8 mouse cellular contexts compared by ENCODE assay signal in the genomic region with DNA sequence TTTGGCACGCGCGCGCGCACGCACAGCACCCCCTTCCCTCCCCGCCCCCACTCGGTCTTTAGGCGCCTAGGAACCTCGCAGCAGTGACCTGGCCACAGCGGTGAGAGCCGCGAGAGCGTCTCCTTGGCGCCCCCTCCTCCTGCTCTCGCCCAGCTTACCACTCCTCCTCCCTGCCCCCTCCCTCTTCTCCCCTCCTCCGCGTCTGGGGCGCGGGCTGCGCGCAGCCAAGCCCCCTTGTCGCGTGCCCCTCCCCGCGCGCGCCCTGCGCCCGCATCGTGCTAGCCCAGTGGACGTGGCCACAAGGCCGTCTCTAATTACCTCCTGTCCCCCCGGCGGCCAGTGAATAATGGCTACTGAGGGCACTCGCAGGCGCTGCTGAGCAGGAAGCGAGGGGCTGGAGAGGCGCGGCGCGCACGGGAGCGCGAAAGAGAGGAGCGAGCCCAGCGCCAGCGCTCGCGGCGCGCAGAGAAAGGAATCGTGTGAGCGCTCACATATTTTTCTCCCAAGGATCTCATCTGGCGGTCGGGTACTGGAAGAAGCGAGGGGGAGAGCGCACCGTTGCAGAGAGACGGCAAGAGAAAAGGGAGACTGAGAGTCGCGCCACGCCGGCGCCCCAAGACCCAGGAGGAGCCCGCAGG. TPM values are rescaled to one million over a fixed set of nuclear protein-coding genes. Genes with fewer than 3 reads are reported as not detected.
DNase-seq lines count a peak whose midpoint lies in the region; ATAC-seq lines count a peak whose summit lies in the region.

No protein-coding gene starts in this region.

- peaks cover 60% of the 10 kb centered on the region for H3K4me1 ChIP-seq in forebrain, embryonic 12.5 days

- H3K9me3 ChIP-seq in forebrain, embryonic 12.5 days: no peaks in the 10 kb centered on the region

- no peaks in the 10 kb centered on the region for H3K27me3 ChIP-seq in forebrain, embryonic 12.5 days

- H3K4me2 ChIP-seq in forebrain, embryonic 12.5 days: peak overlapping the region; percentile 89

- peaks cover 7% of the 10 kb centered on the region for H3K36me3 ChIP-seq in forebrain, embryonic 12.5 days (replicated peaks)

- peak; percentile 81 for ATAC-seq in forebrain, embryonic 12.5 days (ENCODE audit: low FRiP score)
- ATAC-seq in monocyte, adult 5-6 weeks (replicated peaks; ENCODE audit: insufficient number of reproducible peaks, low FRiP score, low TSS enrichment, poor library complexity, severe bottlenecking): no peak

- H3K4me3 ChIP-seq in forebrain, embryonic 12.5 days (replicated peaks): peak overlapping the region; percentile 75

- H3K9ac ChIP-seq in forebrain, embryonic 12.5 days: peak overlapping the region; percentile 87

- DNase-seq in ES-CJ7 (ENCODE audit: low read depth, low spot score): peak; percentile 76
- peak; percentile 61 for DNase-seq in brain, embryonic 18.5 days (ENCODE audit: low read depth, low spot score)
- peak; percentile 73 for DNase-seq in heart, postnatal 4 days
- peak; percentile 54 to 65 for DNase-seq in left cerebral cortex, adult 18-20 months (ENCODE audit: low spot score in 2 of 2)
- peak; percentile 24 for DNase-seq in lung, postnatal 25 days (ENCODE audit: low spot score)
- DNase-seq in retina, embryonic 14.5 days (ENCODE audit: low spot score): peak; percentile 86

- WGBS in forebrain, embryonic 12.5 days: under 1% methylated on average over 65 of the region's 66 CpGs

- peak overlapping the region; percentile 96 for H3K27ac ChIP-seq in forebrain, embryonic 12.5 days

RNA-seq across cellular contexts. Expression of a gene that starts 35.0 kb away (rescaled TPM):
- 34.2 and 35.1 TPM in 2 replicates for polyA plus RNA-seq in forebrain, embryonic 12.5 days (2016; fragmentation: Nextera tagmentation; extraction: Ambion mirVana)
- total RNA-seq in heart, postnatal 4 days (2021): 10 to 100 TPM; 50.6 to 58.0 TPM
- total RNA-seq in left cerebral cortex, adult 18-20 months (2021): 10 to 100 TPM; 74.0 to 76.1 TPM
- total RNA-seq in monocyte, adult 5-6 weeks (2017): 4.6 to 18.1 TPM (median 10.3 TPM) in 3 replicates

Comparison
In these comparisons a context has a peak if more than half of its experiments do, and no peak if none do; other contexts are left out.
1. DNase-seq: peak in every context shown above with its lines; median percentile 86 in retina, embryonic 14.5 days; 76 in ES-CJ7; 73 in heart, postnatal 4 days; 61 in brain, embryonic 18.5 days; 60 in left cerebral cortex, adult 18-20 months; 24 in lung, postnatal 25 days.